Mouse (Mus musculus) liver, embryonic 18 days (tissue): ENCODE measurements around the gene Prl8a2. TPM values are rescaled to one million over a fixed set of nuclear protein-coding genes. Genes with fewer than 3 reads are reported as not detected.

Experiments
- polyA plus RNA-seq: library from polyadenylated mRNA; depleted of rRNA; stranded (reverse); fragments of >200 nt; gene quantifications from 2 replicates; pipeline ENCODE4 v1.2.3, GENCODE M21; 2012; rRNA removed

Prl8a2 gene
- not detected in 2 replicates for polyA plus RNA-seq

GRCm38 (mm10) chr13:27345373-27345772, at the start of gene Prl8a2:
Gene Prl8a2, plus strand, starts transcription at chr13:27345673.

GRCm38 (mm10) chr13:27312334-27313225, 32.9 kb upstream of the Prl8a2 start, which contains the start of gene Prl6a1:
Gene Prl6a1, plus strand, starts transcription at chr13:27312627.

GRCm38 (mm10) chr13:27390746-27391145, 45.3 kb downstream of the Prl8a2 start, which contains the start of gene Prl2b1:
Gene Prl2b1, minus strand, starts transcription at chr13:27390846.

Other genes starting within 250 kb of the Prl8a2 start
- not detected in 2 replicates for gene Prl3d2, start 224.0 kb upstream of the Prl8a2 start, polyA plus RNA-seq
- gene Prl3d3, start 188.9 kb upstream of the Prl8a2 start, polyA plus RNA-seq: not detected in 2 replicates
- not detected in 2 replicates for gene Prl3c1, start 149.0 kb upstream of the Prl8a2 start, polyA plus RNA-seq
- gene Prl3b1, start 103.8 kb upstream of the Prl8a2 start, polyA plus RNA-seq: 0.09 and 0.11 TPM in 2 replicates
- not detected in 2 replicates for gene Prl3a1, start 86.2 kb upstream of the Prl8a2 start, polyA plus RNA-seq
- not detected in 2 replicates for gene Prl6a1, start 33.0 kb upstream of the Prl8a2 start, polyA plus RNA-seq
- gene Prl2b1, start 45.2 kb downstream of the Prl8a2 start, polyA plus RNA-seq: not detected in 2 replicates
- not detected in 2 replicates for gene Prl8a6, start 93.0 kb downstream of the Prl8a2 start, polyA plus RNA-seq
- not detected in 2 replicates for gene Prl8a8, start 167.5 kb downstream of the Prl8a2 start, polyA plus RNA-seq
- gene Prl8a9, start 218.9 kb downstream of the Prl8a2 start, polyA plus RNA-seq: not detected in 2 replicates
- gene Prl8a1, start 236.5 kb downstream of the Prl8a2 start, polyA plus RNA-seq: not detected in 2 replicates